Mouse (Mus musculus): Measurements from ENCODE around the gene Bnc1.

DNA sequence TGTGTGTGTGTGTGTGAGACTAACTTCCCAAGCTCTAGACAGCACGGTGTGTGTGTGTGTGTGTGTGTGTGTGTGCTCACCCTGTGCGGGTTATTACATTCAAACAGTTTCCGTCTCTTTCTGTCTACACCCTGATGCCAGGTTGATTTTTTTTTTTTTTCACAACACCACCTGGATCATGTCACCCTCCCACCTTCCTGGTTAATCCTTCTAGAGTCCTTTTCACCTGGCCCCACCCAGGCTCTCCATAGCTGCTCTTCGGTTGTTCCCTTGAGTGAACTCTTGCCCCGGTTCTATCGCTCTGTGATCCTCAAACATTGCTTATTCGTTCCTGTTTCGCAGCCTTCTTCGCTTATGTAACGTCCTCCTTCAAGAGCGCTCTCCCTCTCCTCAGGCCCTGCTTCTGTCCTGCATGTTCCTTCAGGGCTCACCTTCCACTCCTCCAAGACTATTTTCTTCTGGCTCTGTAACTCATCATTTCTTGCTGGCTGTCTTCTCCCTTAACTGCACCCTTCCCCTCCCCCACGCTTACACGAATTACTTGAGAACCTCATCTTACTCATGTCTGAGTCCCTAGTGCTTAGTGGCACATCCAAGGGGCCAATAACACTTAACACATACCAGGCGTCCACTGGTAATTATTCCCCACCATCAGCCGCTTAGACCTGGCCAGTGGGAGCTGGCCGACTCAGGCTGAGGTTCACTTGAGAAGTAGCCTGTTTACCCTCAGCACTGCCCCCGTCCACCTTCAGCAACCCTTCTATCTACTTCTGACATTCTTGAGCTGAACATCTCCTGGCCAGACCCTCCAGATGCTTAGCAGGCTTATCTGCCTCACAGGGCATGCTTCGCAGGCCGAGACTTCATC, 19.7 kb upstream of the Bnc1 start:
- TF ChIP-seq CTCF (IDR thresholded peaks at IDR 0.05; ENCODE audit: low read depth, low read length) = no peak
- TF ChIP-seq POLR2A (IDR thresholded peaks at IDR 0.05; ENCODE audit: extremely low read depth, insufficient read depth, low read length) = no peak

All from liver, adult 2 months (tissue).